Mouse (Mus musculus) hindbrain, embryonic 14.5 days (tissue): ENCODE data around the gene Abca2. TPM values are rescaled to one million over a fixed set of nuclear protein-coding genes. Genes with fewer than 3 reads are reported as not detected.

Source experiments
- ATAC-seq: fragments of 200-750 bp; cut with Nextera tagmentation; 2 replicates; pipeline ENCODE4 v1.8.0; 2017; ENCODE audit warnings: moderate number of reproducible peaks, mild to moderate bottlenecking, moderate TSS enrichment, moderate library complexity; ENCODE audit not compliant: low FRiP score
- DNase-seq: peaks from one replicate; pipeline ENCODE4 v3.0.0-alpha.2; 2015; ENCODE audit warnings: low spot score
- H3K27ac ChIP-seq: fragments of 300-500 bp; sonication (generic); 2 replicates; pipeline ENCODE4 v1.5.1; 2014; ENCODE audit warnings: mild to moderate bottlenecking, moderate library complexity
- H3K27me3 ChIP-seq: fragments of 300-500 bp; sonication (generic); 2 replicates; pipeline ENCODE4 v1.6.1; 2014; ENCODE audit warnings: mild to moderate bottlenecking, low read length, mixed read lengths; ENCODE audit not compliant: control insufficient read depth, insufficient read depth
- H3K36me3 ChIP-seq: fragments of 300-500 bp; sonication (generic); replicated peaks from 2 replicates; pipeline ENCODE4 v1.6.1; 2014; ENCODE audit not compliant: control insufficient read depth, insufficient read depth
- H3K4me1 ChIP-seq: fragments of 300-500 bp; sonication (generic); replicated peaks from 2 replicates; pipeline ENCODE4 v1.6.1; 2014; ENCODE audit warnings: antibody characterized with exemption, low read length, mixed read lengths; ENCODE audit not compliant: control insufficient read depth, insufficient read depth
- H3K4me2 ChIP-seq: fragments of 300-500 bp; sonication (generic); replicated peaks from 2 replicates; pipeline ENCODE4 v1.6.1; 2014; ENCODE audit warnings: mild to moderate bottlenecking, moderate library complexity
- H3K4me3 ChIP-seq: fragments of 300-500 bp; sonication (generic); replicated peaks from 2 replicates; pipeline ENCODE4 v1.5.1; 2014; ENCODE audit warnings: mild to moderate bottlenecking, low read length
- H3K9ac ChIP-seq: fragments of 300-500 bp; sonication (generic); 2 replicates; pipeline ENCODE4 v1.6.1; 2014
- H3K9me3 ChIP-seq: fragments of 300-500 bp; sonication (generic); 2 replicates; pipeline ENCODE4 v1.6.1; 2016; ENCODE audit warnings: low read length; ENCODE audit not compliant: control insufficient read depth
- WGBS: fragments of 180-500 bp; shearing (Covaris S2); extraction: QIAGEN DNeasy Blood & Tissue Kit; methylation state at CpG from one replicate; pipeline ENCODE4 v1.1.7; 2014; 5-methylcytosine and 5-hydroxymethylcytosine counted together
- polyA plus RNA-seq: library from polyadenylated mRNA; unstranded; fragments of >200 nt; fragmentation: Nextera tagmentation; extraction: Ambion mirVana; gene quantifications from 2 replicates; pipeline ENCODE4 v1.2.1, GENCODE M21; 2014

Abca2 gene
- polyA plus RNA-seq, 1 experiment from 2014 or later = 17.3 TPM

GRCm38 (mm10) chr2:25431308-25431855, 2.9 kb downstream of the Abca2 start:
- Histone ChIP-seq H3K4me3 (0 out of 2 replicates have a peak overlapping the region, but pooled peaks have one; percentile 2), H3K4me1 (peaks cover 29% of the 10 kb centered on the region), H3K27me3 (no peaks in the 10 kb centered on the region), H3K27ac (0 out of 2 replicates have a peak overlapping the region, but pooled peaks have one; percentile 5), H3K36me3 (peaks cover 34% of the 10 kb centered on the region), H3K9ac (peak overlapping the region; percentile 36), H3K4me2 (peak overlapping the region; percentile 86), H3K9me3 (no peaks in the 10 kb centered on the region)
- no peak for DNase-seq
- no peak for ATAC-seq
- WGBS = 31% methylated on average over 6 of the region's 6 CpGs

- Histone ChIP-seq H3K27ac (no peak overlapping the region), H3K4me3 (no peak overlapping the region), H3K9ac (no peak overlapping the region), H3K27me3 (no peaks in the 10 kb centered on the region), H3K4me1 (peaks cover 29% of the 10 kb centered on the region), H3K36me3 (peaks cover 46% of the 10 kb centered on the region), H3K4me2 (no peak overlapping the region), H3K9me3 (no peaks in the 10 kb centered on the region)
- no peak for DNase-seq
- 85% methylated on average over 11 of the region's 11 CpGs for WGBS
- ATAC-seq = no peak
These were observed 4.0 kb downstream of the Abca2 start for GRCm38 (mm10) chr2:25432326-25433098.

- ATAC-seq (no peak), DNase-seq (no peak)
- Histone ChIP-seq H3K4me1 (peaks cover 29% of the 10 kb centered on the region), H3K9me3 (no peaks in the 10 kb centered on the region), H3K27ac (no peak overlapping the region), H3K4me3 (no peak overlapping the region), H3K4me2 (no peak overlapping the region), H3K36me3 (peaks cover 51% of the 10 kb centered on the region), H3K27me3 (no peaks in the 10 kb centered on the region), H3K9ac (no peak overlapping the region)
- whole genome bisulfite sequencing = 91% methylated on average over 17 of the region's 17 CpGs
These were observed 4.6 kb downstream of the Abca2 start for GRCm38 (mm10) chr2:25433101-25433500.

DNA sequence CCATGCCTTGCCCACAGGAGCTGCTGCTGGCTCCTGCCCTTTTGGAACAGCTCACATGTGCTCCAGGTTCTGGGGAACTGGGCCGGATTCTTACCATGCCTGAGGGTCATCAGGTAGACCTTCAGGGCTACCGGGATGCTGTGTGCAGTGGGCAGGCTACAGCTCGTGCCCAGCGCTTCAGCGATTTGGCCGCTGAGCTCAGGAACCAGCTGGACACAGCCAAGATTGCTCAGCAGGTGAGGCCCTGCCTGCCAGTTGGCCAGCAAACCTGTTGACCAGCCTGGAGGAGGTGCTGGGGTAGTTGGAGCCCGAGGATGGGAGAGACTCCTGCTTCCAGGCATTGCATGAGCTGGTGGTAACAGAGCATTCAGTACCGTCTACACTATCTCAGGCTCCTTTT, 5.8 kb downstream of the Abca2 start:
- no peak for ATAC-seq

GRCm38 (mm10) chr2:25436286-25436820, 7.8 kb downstream of the Abca2 start:
- Histone ChIP-seq H3K36me3 (peaks cover 83% of the 10 kb centered on the region), H3K9ac (no peak overlapping the region), H3K4me3 (no peak overlapping the region), H3K27me3 (no peaks in the 10 kb centered on the region), H3K27ac (no peak overlapping the region), H3K9me3 (no peaks in the 10 kb centered on the region), H3K4me1 (peaks cover 5% of the 10 kb centered on the region), H3K4me2 (no peak overlapping the region)
- WGBS = 94% methylated on average over 10 of the region's 10 CpGs
- ATAC-seq (no peak), DNase-seq (no peak)

More for the DNA sequence above, 5.8 kb downstream of the Abca2 start:
- H3K4me2 ChIP-seq = no peak overlapping the region
- no peak overlapping the region for H3K9ac ChIP-seq
- no peaks in the 10 kb centered on the region for H3K9me3 ChIP-seq
- H3K27ac ChIP-seq = no peak overlapping the region
- H3K4me1 ChIP-seq = peaks cover 25% of the 10 kb centered on the region
- H3K4me3 ChIP-seq = no peak overlapping the region
- H3K27me3 ChIP-seq = no peaks in the 10 kb centered on the region
- WGBS = 86% methylated on average over 8 of the region's 8 CpGs
- no peak for DNase-seq
- peaks cover 63% of the 10 kb centered on the region for H3K36me3 ChIP-seq

GRCm38 (mm10) chr2:25441067-25441466, 12.6 kb downstream of the Abca2 start:
- no peak for DNase-seq
- Histone ChIP-seq H3K27ac (no peak overlapping the region), H3K4me3 (no peak overlapping the region), H3K9me3 (no peaks in the 10 kb centered on the region), H3K9ac (no peak overlapping the region), H3K4me2 (no peak overlapping the region), H3K36me3 (peaks cover 99% of the 10 kb centered on the region), H3K27me3 (no peaks in the 10 kb centered on the region), H3K4me1 (no peaks in the 10 kb centered on the region)
- ATAC-seq = no peak
- 92% methylated on average over 20 of the region's 20 CpGs for WGBS

DNA sequence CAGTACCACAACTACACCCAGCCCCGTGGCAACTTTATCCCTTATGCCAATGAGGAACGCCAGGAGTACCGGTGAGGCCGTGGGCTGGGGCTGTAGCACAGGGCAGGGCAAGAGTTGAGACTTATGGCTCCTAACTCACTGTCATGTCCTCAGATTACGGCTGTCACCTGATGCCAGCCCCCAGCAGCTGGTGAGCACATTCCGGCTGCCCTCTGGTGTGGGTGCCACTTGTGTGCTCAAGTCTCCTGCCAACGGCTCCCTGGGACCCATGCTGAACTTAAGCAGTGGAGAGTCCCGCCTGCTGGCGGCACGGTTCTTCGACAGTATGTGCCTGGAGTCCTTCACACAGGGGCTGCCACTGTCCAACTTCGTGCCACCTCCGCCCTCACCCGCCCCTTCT, 14.2 kb downstream of the Abca2 start:
- no peaks in the 10 kb centered on the region for H3K9me3 ChIP-seq
- peaks cover 99% of the 10 kb centered on the region for H3K36me3 ChIP-seq
- no peak overlapping the region for H3K9ac ChIP-seq
- no peak overlapping the region for H3K4me3 ChIP-seq
- ATAC-seq (no peak), DNase-seq (no peak)
- WGBS = 93% methylated on average over 14 of the region's 14 CpGs
- H3K27me3 ChIP-seq = no peaks in the 10 kb centered on the region
- H3K4me1 ChIP-seq = no peaks in the 10 kb centered on the region
- no peak overlapping the region for H3K27ac ChIP-seq
- no peak overlapping the region for H3K4me2 ChIP-seq

DNA sequence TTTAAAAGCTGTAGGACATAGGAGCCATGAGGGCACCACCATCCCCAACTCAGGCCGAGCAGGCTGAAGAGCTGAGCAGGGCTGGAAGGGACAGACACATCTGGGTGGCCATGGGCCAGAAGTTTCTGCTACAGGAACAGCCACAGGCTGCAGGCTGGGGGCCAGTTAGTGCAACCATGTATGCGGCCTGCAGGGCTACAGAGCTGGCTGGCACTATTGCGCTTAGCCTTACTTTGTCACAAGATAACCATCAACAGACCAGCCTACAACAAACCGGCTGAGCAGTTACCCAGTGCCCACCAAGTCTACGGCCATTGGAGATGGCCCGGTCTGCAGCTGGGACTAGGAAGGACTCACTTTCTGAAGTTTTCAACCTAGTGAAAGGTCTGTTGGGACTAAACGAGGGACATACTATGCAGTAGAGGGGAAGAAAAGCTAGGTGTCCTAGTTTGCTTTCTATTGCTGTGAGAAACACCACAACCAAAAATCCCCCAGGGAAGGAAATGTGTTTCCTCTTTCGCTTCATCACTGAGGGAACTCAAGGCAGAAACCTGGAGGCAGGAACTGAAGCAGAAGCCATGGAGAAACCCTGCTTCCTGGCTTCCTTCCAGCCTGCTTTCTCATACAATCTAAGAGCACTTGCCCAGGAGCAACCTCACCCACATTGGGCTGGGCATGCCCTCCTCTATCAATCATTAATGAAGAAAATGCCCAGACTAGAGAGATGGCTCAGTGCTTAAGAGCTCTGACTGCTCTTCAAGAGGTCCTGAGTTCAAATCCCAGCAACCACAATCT, 22.5 kb downstream of the Abca2 start:
- Histone ChIP-seq H3K27me3 (no peaks in the 10 kb centered on the region), H3K4me3 (no peak overlapping the region), H3K36me3 (peaks cover 40% of the 10 kb centered on the region), H3K9ac (no peak overlapping the region), H3K4me2 (no peak overlapping the region), H3K9me3 (no peaks in the 10 kb centered on the region), H3K4me1 (no peaks in the 10 kb centered on the region), H3K27ac (no peak overlapping the region)
- DNase-seq = no peak
- WGBS = 90% methylated on average over 8 of the region's 8 CpGs
- ATAC-seq = no peak

- H3K9ac ChIP-seq = no peak overlapping the region
- peaks cover 24% of the 10 kb centered on the region for H3K36me3 ChIP-seq
- no peak overlapping the region for H3K27ac ChIP-seq
- no peak overlapping the region for H3K4me3 ChIP-seq
- ATAC-seq = no peak
- no peak overlapping the region for H3K4me2 ChIP-seq
- H3K27me3 ChIP-seq = no peaks in the 10 kb centered on the region
- H3K9me3 ChIP-seq = no peaks in the 10 kb centered on the region
- no peak for DNase-seq
- WGBS = 55% methylated on average over 1 of the region's 1 CpGs
- H3K4me1 ChIP-seq = no peaks in the 10 kb centered on the region
These were observed 24.4 kb downstream of the Abca2 start for GRCm38 (mm10) chr2:25452951-25453350.
